Mouse (Mus musculus) brain, embryonic 18.5 days (tissue): ENCODE results near the gene Gm3453.
"Not testable (repeated sequence)": the region's sequence is repeated elsewhere in the genome, so short reads cannot be mapped to it uniquely, and the experiment has no call there.

Source experiments
- DNase-seq: peaks from one replicate; pipeline ENCODE4 v3.0.0-alpha.2; 2012; ENCODE audit warnings: low read depth, low spot score

Gm3453 gene

DNA sequence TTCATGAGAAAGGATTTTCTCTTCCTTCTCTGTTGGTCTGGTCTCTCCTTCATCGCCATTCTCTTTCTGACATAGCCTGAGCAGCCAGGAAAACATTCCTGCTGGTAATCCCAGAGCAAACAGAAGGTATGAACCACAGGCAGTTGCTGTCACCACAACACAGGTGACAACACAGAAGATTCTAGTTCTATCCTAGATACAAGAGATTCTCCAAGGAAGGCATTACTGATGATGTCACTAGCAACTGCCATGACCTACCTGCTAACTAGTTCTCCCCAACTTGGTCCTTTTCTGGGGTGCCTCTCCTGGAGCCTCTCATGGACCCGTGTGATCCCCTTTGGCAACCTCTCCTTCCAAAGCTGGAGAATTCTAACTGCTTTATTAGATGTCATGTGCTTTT lies at the start of gene Gm3453:
Gene Gm3453, minus strand, starts transcription at position 101 of the 400 bp plus-strand sequence.
- not testable (repeated sequence) for DNase-seq

- not testable (repeated sequence) for DNase-seq
Observed at GRCm38 (mm10) chr14:5987136-5987535, 8.2 kb upstream of the Gm3453 start.

DNA sequence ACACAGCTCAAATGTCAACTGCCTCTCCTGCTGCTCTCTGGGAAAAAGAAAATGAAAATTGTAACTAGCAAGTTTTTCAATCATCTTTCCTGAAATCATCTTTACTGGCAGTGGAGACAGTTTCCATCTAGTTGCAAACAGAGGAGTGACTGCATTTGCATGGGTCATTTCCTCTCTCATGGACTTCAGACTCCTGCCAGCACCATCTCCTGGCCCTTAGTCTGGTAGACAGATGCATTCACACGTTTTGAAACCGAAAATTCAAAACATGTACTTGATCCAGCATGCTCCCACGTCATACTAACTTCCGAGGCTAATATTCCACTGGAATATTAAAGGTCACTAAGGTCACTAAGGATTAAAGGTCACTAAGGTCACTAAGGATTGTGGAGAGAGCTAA lies 16.5 kb downstream of the Gm3453 start:
- not testable (repeated sequence) for DNase-seq

GRCm38 (mm10) chr14:5961635-5962034 lies 17.3 kb downstream of the Gm3453 start, which contains the start of gene Gm3248:
Gene Gm3248 (minus strand): TSS chr14:5961745.
- not testable (repeated sequence) for DNase-seq

GRCm38 (mm10) chr14:5961102-5961501 lies 17.8 kb downstream of the Gm3453 start:
- not testable (repeated sequence) for DNase-seq

DNA sequence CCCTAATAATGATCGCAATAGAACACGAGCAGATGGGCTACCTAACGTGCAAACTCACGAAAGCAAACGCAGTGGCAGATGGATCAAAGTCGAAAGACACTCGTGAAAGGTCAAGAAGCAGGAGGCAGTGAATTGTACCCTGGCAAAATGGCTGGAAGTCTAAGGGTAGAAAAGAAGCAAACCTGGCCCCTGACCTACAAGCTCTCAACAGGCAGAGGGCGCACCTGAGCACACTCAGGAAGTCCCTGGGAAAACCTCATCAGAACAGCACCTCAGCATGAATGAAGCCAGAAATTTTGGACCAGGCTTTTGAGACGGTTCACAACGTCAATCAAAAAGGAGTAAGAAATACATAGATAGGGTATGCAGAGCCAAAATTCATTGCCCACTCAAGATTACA lies 18.5 kb downstream of the Gm3453 start:
- not testable (repeated sequence) for DNase-seq

GRCm38 (mm10) chr14:5923276-5923675 lies 55.7 kb downstream of the Gm3453 start:
- not testable (repeated sequence) for DNase-seq
